Mouse (Mus musculus) spleen, postnatal 10 days (tissue): ENCODE results near the gene Lrriq1.

Source experiments
- DNase-seq, 2 experiments: peaks; one replicate each; pipeline ENCODE4 v3.0.0; 2021 to 2022; ENCODE audit warnings: low spot score in 2 of 2

Gene Lrriq1

GRCm38 (mm10) chr10:103235707-103236459 is at the start of gene Lrriq1:
Gene Lrriq1, minus strand, starts transcription at chr10:103236322.
- DNase-seq, result no peak

GRCm38 (mm10) chr10:103253842-103254803 is 18.0 kb upstream of the Lrriq1 start:
- no peak for DNase-seq

DNA sequence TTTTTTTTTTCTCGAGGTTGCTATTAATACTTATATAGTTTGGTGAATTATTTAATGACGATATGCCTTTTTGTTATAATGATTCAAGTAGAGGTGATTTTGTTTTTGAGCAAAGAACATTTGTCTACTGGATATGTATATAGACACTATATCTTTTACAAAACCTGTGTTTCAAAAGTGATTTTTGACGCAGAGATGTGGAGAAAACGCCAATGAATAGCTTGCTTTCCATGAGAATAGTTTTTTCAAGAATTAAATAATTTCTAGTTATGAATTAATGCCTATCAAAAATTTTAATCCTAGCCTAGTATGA is 294 bp upstream of the Lrriq1 start:
- DNase-seq, result no peak

DNA sequence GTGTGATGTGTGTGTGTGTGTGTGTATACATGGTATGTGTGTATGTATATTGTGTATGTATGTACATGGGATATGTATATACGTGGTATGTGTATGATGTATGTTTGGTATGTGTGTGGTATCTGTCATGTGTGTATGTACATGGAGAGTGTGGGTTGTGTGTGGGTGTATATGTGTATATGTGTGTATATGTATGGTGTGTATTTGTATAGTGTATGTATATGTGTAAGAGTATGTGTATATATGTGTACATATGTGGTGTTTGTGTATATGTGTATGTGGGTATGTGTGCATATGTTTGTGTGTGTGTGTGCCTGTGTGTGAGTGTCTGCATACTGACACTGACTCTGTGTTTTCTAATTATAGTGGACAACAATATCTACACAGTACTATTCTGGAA is 9.5 kb downstream of the Lrriq1 start:
- no peak for DNase-seq

GRCm38 (mm10) chr10:103194655-103195328 is 41.3 kb downstream of the Lrriq1 start:
- no peak for DNase-seq

DNA sequence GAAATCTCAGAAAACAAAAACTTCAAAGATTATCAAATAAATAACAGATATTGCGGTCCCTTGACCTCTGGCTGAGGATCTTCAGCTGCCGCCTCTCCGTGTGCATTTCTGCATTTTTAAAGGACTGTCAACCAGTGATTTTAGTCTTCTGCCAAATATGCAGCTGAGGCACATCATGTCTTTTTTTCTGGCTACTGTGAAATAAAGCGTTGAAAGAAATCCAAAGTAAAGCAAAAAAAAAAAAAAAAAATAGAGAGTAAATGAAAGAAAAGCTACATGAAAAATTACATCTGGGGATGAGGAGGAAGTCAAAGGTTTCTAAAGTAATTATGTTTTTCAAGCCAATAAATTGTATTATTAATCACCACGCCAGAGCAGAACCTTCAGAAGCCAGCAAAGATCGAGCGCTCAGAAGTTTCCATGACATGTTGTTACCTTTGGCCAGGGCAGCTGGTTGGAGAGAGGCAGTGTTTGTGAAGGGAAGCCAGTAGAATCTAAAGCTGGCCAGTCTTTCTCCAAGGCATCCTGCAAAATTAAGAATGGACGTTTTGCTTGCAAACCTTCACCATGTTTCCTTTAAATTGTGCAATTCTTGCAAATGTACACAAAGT is 90.2 kb downstream of the Lrriq1 start:
- DNase-seq, result no peak

DNA sequence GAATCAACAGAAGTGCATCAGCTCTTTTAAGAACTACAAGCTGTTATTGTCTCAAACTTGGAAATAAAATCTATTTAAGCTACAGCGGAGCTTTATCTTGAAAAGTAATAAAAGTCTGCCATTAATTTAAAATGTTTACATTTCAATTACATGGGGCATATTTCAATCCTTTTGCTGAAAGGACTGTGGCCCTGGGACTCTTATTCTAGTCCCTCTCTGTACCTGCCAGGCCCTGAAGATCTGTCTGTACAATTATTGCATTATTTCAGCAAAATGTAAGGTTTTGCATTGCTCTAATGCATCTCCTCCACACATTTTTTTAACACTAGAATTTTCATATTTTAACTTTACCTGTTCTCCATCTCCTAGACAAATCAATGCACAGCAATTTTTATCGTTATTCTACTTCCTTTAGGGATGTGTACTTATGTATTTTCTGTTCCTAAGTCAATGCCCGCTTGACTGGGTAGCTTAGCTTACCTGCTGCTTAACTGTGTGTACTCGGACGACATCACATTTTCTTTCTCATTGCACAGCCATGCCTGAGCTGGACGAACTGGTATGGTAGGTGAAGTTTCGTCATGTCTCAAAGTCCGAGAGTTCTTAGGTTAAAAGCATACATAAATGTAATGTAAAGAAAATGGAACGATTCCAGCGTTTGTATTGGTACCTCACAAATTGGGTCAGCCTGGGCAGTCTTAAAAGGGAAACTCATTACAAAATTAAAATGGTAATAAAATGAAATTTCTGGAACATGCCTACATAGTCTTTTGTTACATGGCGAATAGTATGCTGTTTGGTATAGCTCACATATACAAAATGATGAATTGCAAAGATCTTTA is 91.0 kb downstream of the Lrriq1 start:
- DNase-seq, result no peak

- no peak for DNase-seq
Measured at GRCm38 (mm10) chr10:103142526-103142925, 93.6 kb downstream of the Lrriq1 start.

DNA sequence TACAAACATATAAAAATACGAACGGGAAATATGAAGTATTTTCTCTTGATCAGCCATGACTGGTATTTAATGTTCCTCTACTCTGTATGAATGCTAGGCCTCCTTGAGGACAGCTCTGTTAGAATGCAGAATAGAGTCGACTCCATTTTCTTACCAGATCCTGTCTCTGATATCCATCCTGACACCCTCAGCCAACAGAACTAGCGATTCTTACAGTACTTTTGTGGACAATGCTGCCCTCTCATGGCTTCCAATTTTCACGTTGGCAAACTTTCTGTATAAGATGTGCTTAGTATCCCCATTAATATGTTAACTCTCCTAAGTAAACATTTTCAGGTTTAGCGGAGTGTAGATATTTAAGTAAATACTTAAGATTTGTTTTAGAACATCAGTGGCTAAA is 94.6 kb downstream of the Lrriq1 start:
- DNase-seq, result no peak

DNA sequence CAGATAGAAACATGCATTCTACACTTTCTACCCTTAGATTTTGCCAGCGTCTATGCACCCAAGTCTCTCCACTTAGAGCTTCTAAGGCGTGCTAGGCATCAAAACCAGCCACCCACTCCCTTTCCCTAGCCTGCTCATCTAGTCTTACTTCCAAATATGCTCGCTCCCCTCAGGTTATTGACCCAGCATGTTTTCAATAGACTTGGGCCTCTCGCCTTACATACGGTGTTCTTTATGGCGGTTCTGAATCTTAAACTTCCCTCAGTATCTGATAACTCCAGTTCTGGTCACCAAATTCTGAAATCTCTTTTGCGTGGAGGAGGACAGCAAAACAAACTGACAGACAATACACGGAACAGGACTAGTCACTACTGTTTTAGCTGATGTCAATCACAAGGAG is 95.5 kb downstream of the Lrriq1 start:
- DNase-seq, result no peak

DNA sequence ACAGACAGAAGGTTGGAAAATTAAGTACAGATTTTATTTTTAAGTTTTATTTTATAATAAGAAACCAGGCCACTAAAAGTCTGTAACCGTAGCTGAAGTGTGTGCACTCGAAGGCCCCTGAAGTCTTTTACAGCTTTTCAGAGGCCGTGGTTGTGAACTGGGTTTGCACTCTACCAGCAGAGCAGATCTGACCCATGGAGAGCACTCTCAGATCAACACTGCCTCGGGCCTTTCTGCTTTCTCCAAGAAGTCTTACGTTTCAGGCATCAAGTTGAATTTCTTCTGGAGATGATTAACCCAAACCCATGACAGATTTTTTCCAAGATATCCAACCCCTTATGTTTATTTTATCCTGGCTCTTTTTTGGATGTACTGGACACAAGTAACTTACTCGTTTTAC is 121.5 kb downstream of the Lrriq1 start:
- DNase-seq, result no peak

GRCm38 (mm10) chr10:103108090-103108489 is 128.0 kb downstream of the Lrriq1 start:
- DNase-seq, result no peak

DNA sequence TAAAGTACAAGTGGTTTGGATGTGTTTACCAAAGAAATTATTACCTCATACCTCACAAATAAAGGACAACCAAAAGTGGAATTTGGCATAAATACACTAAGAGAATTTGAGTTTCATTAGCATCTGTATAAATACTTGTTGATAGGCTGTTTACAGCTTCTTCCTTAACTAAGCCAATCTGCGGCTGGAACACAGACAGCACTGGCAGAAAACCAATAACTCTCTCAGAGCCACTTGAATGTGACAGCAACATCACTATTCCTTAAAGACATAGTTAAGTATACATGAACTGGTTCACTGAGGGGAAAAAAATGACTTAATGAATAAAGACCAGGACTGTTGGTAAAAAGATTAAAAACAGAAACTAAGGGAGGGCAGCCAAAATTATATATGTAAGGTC is 150.0 kb downstream of the Lrriq1 start:
- no peak for DNase-seq

DNA sequence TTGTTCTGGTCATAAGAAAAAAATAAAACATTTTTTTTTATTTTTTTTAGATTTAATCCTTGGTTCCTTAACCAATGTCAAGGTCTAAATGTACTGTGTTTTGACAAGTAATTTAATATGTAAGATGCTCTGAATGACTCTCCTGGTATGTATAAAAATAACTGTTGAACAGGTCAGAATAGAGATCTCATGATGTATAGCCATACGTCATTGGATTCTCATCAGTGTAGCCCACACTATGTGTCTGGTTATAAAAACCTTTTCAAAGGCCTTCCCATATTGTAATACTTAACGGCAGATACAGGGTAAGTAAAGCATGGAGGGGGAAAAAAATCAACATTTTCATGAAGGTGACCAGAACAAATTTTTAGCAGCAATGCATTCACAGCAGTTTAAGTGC is 186.5 kb downstream of the Lrriq1 start:
- no peak for DNase-seq

GRCm38 (mm10) chr10:103046623-103047022 is 189.5 kb downstream of the Lrriq1 start:
- no peak for DNase-seq

GRCm38 (mm10) chr10:103045019-103045418 is 191.1 kb downstream of the Lrriq1 start:
- no peak for DNase-seq

DNA sequence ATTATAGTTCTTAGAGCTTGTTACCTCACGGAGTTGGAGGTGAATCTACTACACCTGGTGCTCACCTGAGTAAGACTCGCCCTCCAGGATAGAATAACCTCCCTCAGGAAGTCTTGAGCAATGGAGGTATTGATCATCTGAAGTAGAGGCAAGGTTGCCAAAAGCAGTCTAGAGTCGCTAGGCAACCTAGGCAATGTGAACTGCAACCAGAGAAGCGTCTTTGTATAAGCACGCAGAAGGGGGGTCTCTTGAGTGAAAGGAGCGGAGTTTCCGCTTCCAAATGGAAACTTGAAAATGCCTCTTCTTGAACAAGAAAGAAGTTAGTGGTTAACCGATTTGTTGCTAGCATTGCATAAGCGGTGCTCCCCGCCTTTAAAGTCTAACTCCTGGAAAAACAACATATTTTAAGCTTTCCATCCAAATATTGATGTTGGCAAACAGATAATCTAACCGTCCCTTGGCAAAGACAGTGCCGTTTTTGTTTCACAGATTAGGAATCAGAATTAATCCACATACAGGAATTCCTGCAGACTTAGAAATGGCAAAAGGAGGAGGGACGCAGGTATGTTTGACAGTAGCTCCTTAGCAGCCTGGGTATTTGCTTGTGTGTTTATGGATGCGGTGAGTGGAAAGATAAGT is 201.0 kb downstream of the Lrriq1 start:
- DNase-seq, result no peak

DNA sequence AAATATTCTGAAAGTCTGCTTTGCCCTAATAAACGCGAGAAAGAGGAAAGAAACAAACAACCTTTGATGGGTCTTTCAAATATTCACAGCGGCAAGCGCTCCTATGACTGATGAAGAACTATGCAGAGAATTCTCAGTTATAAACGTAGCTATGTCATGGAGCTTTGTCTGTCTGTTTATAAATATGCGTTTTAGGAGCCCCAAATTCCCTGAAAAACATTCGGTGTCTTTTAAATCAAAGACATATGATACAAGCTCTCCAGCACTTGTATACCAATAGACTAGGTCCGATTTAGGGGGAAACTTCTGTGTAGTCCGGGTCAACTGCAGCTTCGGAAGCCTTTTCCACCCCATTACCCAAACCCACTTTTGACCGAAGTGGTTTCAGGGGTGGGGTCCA is 205.2 kb downstream of the Lrriq1 start:
- DNase-seq, result no peak

GRCm38 (mm10) chr10:103029730-103030490 is 206.2 kb downstream of the Lrriq1 start, which contains the start of gene Alx1:
Gene Alx1, minus strand, starts transcription at chr10:103030215.
- DNase-seq, result no peak
